In genomic region chr16:29771728-29772608, GRCm38 (mm10) we compare ENCODE assay signal across 10 mouse cellular contexts.
DNase-seq lines count a peak whose midpoint lies in the region; ATAC-seq and TF ChIP-seq lines count a peak whose summit lies in the region.
"Had no signal": no experiment of that assay in that cellular context is flagged by ENCODE, and none has a peak within 500 bp of the region (broad histone marks: within the 10 kb centered on the region; RNA-seq: fewer than 3 reads in every experiment).

No protein-coding gene starts in this region.

- H3K4me2 ChIP-seq in forebrain, embryonic 14.5 days (ENCODE audit: low read length): no peak overlapping the region
- no peak overlapping the region for H3K4me2 ChIP-seq in lung, postnatal 0 days (replicated peaks; ENCODE audit: low read depth, low read length)

- H3K4me1 ChIP-seq in forebrain, embryonic 14.5 days (ENCODE audit: control insufficient read depth, insufficient read depth, low read length): no peaks in the 10 kb centered on the region
- H3K4me1 ChIP-seq in lung, postnatal 0 days (ENCODE audit: insufficient read depth, low read depth, low read length): no peaks in the 10 kb centered on the region

- TF ChIP-seq CTCF in layer of hippocampus, adult 2 months (conservative IDR thresholded peaks at IDR 0.05): no peak
- no peak for TF ChIP-seq CTCF in brain, embryonic 14.5 days (IDR thresholded peaks at IDR 0.05; ENCODE audit: borderline replicate concordance, extremely low read depth, insufficient read depth, insufficient read length)
- no peak for TF ChIP-seq CTCF in lung, postnatal 0 days (IDR thresholded peaks at IDR 0.05)

- H3K36me3 ChIP-seq in forebrain, embryonic 14.5 days (ENCODE audit: control insufficient read depth, insufficient read depth, low read length): no peaks in the 10 kb centered on the region
- H3K36me3 ChIP-seq in lung, postnatal 0 days (ENCODE audit: insufficient read depth, low read length): no peaks in the 10 kb centered on the region

- no peak for DNase-seq in layer of hippocampus, adult 2 months (ENCODE audit: low spot score in 2 of 2)
- no peak for DNase-seq in layer of hippocampus, adult 9-10 months (ENCODE audit: low spot score)
- peak; percentile 52 for DNase-seq in brain, embryonic 14.5 days (ENCODE audit: low read depth)
- DNase-seq in forebrain, embryonic 14.5 days (ENCODE audit: low spot score): peak; percentile 42
- DNase-seq in ovary, postnatal 10 days (ENCODE audit: low spot score): no peak
- no peak for DNase-seq in lung, postnatal 0 days (ENCODE audit: low spot score)
- DNase-seq: kidney, postnatal 14 days had no signal

- no peaks in the 10 kb centered on the region for H3K9me3 ChIP-seq in forebrain, embryonic 14.5 days (replicated peaks; ENCODE audit: control insufficient read depth, low read length)
- H3K9me3 ChIP-seq in lung, postnatal 0 days (ENCODE audit: low read length): no peaks in the 10 kb centered on the region
- H3K9me3 ChIP-seq: megakaryocyte, embryonic 14.5 days had no signal

- peak overlapping the region; percentile 71 for H3K27ac ChIP-seq in layer of hippocampus, adult 2 months
- no peak overlapping the region for H3K27ac ChIP-seq in forebrain, embryonic 14.5 days (ENCODE audit: low read depth, low read length)
- H3K27ac ChIP-seq in lung, postnatal 0 days (ENCODE audit: low read length): no peak overlapping the region

- TF ChIP-seq EP300 in lung, postnatal 0 days (IDR thresholded peaks at IDR 0.05): no peak

- H3K9ac ChIP-seq in forebrain, embryonic 14.5 days (ENCODE audit: low read length): no peak overlapping the region
- H3K9ac ChIP-seq in lung, postnatal 0 days (replicated peaks; ENCODE audit: low read depth): no peak overlapping the region

- TF ChIP-seq POLR2A in brain, embryonic 14.5 days (IDR thresholded peaks at IDR 0.05; ENCODE audit: borderline replicate concordance, extremely low read depth, insufficient read depth, insufficient read length, poor library complexity, severe bottlenecking): no peak

- no peaks in the 10 kb centered on the region for H3K27me3 ChIP-seq in forebrain, embryonic 14.5 days (replicated peaks; ENCODE audit: control insufficient read depth, insufficient read depth, low read length)
- no peaks in the 10 kb centered on the region for H3K27me3 ChIP-seq in lung, postnatal 0 days (replicated peaks; ENCODE audit: insufficient read depth, low read length)

- ATAC-seq in forebrain, embryonic 14.5 days: peak; percentile 37; the same call in 1 of the 2 replicates
- ATAC-seq in megakaryocyte, adult 5-6 weeks (ENCODE audit: poor library complexity, severe bottlenecking): peak; percentile 15; the same call in 1 of the 2 replicates
- ATAC-seq in erythroblast, adult 5-6 weeks (replicated peaks; ENCODE audit: low FRiP score, poor library complexity, severe bottlenecking): no peak
- no peak for ATAC-seq in lung, postnatal 0 days

- WGBS in forebrain, embryonic 14.5 days: 39% methylated on average over 13 of the region's 13 CpGs
- WGBS in lung, postnatal 0 days: 47% methylated on average over 13 of the region's 13 CpGs

- no peak overlapping the region for H3K4me3 ChIP-seq in layer of hippocampus, adult 2 months
- H3K4me3 ChIP-seq in forebrain, embryonic 14.5 days (ENCODE audit: low read depth, low read length): no peak overlapping the region
- no peak overlapping the region for H3K4me3 ChIP-seq in lung, postnatal 0 days (ENCODE audit: low read depth, low read length)
- H3K4me3 ChIP-seq: megakaryocyte, embryonic 14.5 days had no signal

Comparison
In these comparisons a context has a peak if more than half of its experiments do, and no peak if none do; other contexts are left out.
1. DNase-seq: peak in brain, embryonic 14.5 days (single experiment) and forebrain, embryonic 14.5 days (single experiment); none in layer of hippocampus, adult 2 months (0 of 2), layer of hippocampus, adult 9-10 months (single experiment), ovary, postnatal 10 days (single experiment) and lung, postnatal 0 days (single experiment).
2. ATAC-seq: peak in forebrain, embryonic 14.5 days (single experiment) and megakaryocyte, adult 5-6 weeks (single experiment); none in erythroblast, adult 5-6 weeks (single experiment) and lung, postnatal 0 days (single experiment).